Mouse (Mus musculus): Measurements from ENCODE around the gene Ncbp2. TPM values are rescaled to one million over a fixed set of nuclear protein-coding genes. Genes with fewer than 3 reads are reported as not detected.

Gene Ncbp2
- total and polyA plus RNA-seq, 2 experiments = 8.4 TPM

DNA sequence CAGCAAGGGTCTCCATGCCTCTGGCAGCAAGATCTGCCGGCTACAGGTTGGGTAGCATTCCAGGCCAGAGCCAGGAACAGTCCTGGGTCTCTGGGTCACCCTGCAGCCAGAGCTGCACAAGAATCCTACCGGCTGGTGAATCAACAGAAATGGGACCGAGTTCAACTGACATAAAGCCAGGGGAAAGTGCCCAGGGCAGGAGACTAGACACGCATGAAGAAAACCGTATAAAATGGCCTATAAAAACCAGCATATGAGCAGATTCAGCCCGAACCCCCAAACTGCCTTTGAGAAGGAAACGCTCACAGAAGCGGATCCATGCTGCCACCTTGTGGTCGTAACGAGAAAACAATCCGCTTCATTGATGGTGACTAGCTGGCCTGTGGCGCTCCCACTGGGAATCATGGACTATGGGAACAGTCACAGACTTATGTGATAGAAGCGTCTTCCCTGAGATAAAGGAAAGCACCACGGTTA lies 30.0 kb upstream of the Ncbp2 start:
- Histone ChIP-seq H3K4me1 (ENCODE audit: control insufficient read depth, insufficient read depth, low read length) (peaks cover 6% of the 10 kb centered on the region), H3K27me3 (ENCODE audit: control insufficient read depth, insufficient read depth, low read length) (no peaks in the 10 kb centered on the region), H3K27ac (replicated peaks; ENCODE audit: insufficient read depth, low read depth, low read length) (no peak overlapping the region), H3K9ac (ENCODE audit: low read depth, low read length) (peak overlapping the region; percentile 13; the same call in 1 of the 2 replicates), H3K79me2 (ENCODE audit: control insufficient read depth, insufficient read depth, low read length) (no peaks in the 10 kb centered on the region), H3K4me3 (ENCODE audit: insufficient read depth, low read depth, low read length) (no peak overlapping the region; the same call in 1 of the 2 replicates), H3K36me3 (ENCODE audit: control insufficient read depth, insufficient read depth, low read length) (no peaks in the 10 kb centered on the region)
- DNase-seq (ENCODE audit: extremely low read depth, low read depth, low spot score) = peak; percentile 53
- 3% methylated on average over 14 of the region's 14 CpGs for WGBS
- TF ChIP-seq CTCF (IDR thresholded peaks at IDR 0.05; ENCODE audit: low read depth, low read length) (peak; percentile 83), POLR2A (IDR thresholded peaks at IDR 0.05; ENCODE audit: extremely low read depth, insufficient read depth, low read length) (no peak)

DNA sequence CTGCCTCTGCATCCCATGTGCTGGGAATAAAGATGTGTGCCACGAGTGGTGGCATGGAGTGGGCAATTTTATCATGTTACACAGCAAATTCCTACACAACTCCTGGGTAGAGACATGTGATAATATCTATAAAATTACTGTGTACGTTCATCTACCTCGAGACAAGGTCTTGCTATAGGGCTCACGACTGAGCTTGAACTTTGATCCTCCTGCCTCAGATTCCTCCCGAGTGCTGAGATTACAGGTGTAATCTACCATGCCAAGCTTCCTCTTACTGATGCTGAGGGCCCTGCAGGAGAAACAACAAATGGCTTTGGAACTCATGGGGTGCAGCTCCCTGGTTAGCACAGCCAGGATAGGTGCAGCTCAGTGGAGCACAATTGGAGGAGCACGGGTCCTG lies 23.9 kb upstream of the Ncbp2 start:
- Histone ChIP-seq H3K4me3 (ENCODE audit: insufficient read depth, low read depth, low read length) (no peak overlapping the region), H3K9ac (ENCODE audit: low read depth, low read length) (no peak overlapping the region), H3K27me3 (ENCODE audit: control insufficient read depth, insufficient read depth, low read length) (no peaks in the 10 kb centered on the region), H3K27ac (replicated peaks; ENCODE audit: insufficient read depth, low read depth, low read length) (no peak overlapping the region), H3K79me2 (ENCODE audit: control insufficient read depth, insufficient read depth, low read length) (no peaks in the 10 kb centered on the region), H3K4me1 (ENCODE audit: control insufficient read depth, insufficient read depth, low read length) (no peaks in the 10 kb centered on the region), H3K36me3 (ENCODE audit: control insufficient read depth, insufficient read depth, low read length) (no peaks in the 10 kb centered on the region)
- TF ChIP-seq POLR2A (IDR thresholded peaks at IDR 0.05; ENCODE audit: extremely low read depth, insufficient read depth, low read length) (no peak), CTCF (IDR thresholded peaks at IDR 0.05; ENCODE audit: low read depth, low read length) (no peak)
- 81% methylated on average over 6 of the region's 6 CpGs for WGBS
- no peak for DNase-seq (ENCODE audit: extremely low read depth, low read depth, low spot score)

DNA sequence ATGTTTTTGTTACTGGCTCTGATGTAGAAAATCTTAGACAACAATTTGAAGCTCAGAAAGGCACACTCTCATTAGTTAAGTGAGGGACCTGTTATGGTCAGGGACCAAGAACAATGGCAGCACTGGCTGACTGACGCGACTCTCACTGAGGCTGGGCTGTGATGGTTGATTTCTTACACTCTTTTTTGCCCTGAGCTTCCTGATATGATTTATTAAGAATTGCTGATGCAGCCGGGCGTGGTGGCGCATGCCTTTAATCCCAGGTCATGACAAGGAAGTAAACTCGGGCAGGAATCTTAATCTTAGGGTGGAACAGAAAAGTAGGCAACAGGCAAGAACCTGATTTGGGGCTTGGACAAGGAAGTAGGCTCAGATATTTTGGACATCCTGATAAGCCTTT lies 22.2 kb upstream of the Ncbp2 start:
- H3K9ac ChIP-seq (ENCODE audit: low read depth, low read length) = no peak overlapping the region
- no peak for DNase-seq (ENCODE audit: extremely low read depth, low read depth, low spot score)
- no peak overlapping the region for H3K4me3 ChIP-seq (ENCODE audit: insufficient read depth, low read depth, low read length)
- WGBS = 79% methylated on average over 6 of the region's 6 CpGs
- no peak overlapping the region for H3K27ac ChIP-seq (replicated peaks; ENCODE audit: insufficient read depth, low read depth, low read length)
- H3K4me1 ChIP-seq (ENCODE audit: control insufficient read depth, insufficient read depth, low read length) = no peaks in the 10 kb centered on the region
- no peaks in the 10 kb centered on the region for H3K79me2 ChIP-seq (ENCODE audit: control insufficient read depth, insufficient read depth, low read length)
- no peaks in the 10 kb centered on the region for H3K36me3 ChIP-seq (ENCODE audit: control insufficient read depth, insufficient read depth, low read length)
- H3K27me3 ChIP-seq (ENCODE audit: control insufficient read depth, insufficient read depth, low read length) = no peaks in the 10 kb centered on the region
- TF ChIP-seq POLR2A (IDR thresholded peaks at IDR 0.05; ENCODE audit: extremely low read depth, insufficient read depth, low read length) = no peak
- TF ChIP-seq CTCF (IDR thresholded peaks at IDR 0.05; ENCODE audit: low read depth, low read length) = no peak

DNA sequence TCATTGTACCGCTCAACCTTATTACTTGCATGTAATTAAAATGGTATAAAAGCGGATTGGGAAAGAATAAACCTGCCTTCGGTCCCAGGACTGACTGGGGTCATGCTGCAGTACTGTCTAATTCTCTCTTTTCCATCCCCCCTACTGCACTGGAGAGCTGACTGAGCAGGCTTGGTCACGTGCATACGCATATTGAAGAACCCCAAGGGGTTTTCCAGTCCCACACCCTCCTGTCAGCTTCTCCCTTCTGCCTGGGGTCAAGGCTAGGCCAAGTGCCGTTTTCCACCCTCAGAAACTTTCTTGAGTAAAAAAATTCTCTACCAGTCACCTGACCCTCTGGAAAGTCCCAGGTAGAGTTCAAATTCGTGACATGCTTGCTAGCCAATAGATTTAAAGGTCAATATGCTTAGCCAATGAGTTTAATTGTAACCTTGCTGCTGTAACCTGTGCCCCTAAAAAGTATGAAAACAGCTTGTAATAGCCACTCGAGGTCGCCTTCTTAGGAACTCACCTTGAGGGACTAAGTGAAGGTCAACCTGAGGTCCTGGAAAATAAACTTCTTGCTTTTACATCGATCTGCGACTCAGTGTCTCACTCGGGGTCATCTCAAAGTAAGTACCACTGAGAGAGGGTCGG lies 21.6 kb upstream of the Ncbp2 start:
- WGBS = 84% methylated on average over 13 of the region's 13 CpGs
- TF ChIP-seq CTCF (IDR thresholded peaks at IDR 0.05; ENCODE audit: low read depth, low read length) (no peak), POLR2A (IDR thresholded peaks at IDR 0.05; ENCODE audit: extremely low read depth, insufficient read depth, low read length) (no peak)

DNA sequence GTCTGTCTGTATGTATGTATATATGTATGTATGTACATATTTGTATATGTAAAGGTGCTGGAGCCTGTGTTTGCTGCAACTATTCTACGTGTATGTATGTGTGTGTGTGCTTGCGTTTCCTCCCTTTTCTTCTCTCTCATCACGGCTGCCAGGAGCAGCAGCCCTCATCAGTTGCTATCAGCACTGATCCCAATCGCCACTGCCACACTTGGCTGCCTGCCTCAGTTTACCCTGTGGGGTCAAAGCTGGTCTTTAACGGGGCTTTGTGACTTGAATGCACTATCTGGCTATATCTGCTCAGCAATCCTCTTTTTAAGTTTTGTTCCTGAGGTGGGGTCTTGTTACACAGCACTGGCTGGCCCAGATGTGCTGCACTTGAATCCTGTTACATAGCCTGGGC lies 20.9 kb upstream of the Ncbp2 start:
- H3K4me3 ChIP-seq (ENCODE audit: insufficient read depth, low read depth, low read length) = no peak overlapping the region
- no peaks in the 10 kb centered on the region for H3K27me3 ChIP-seq (ENCODE audit: control insufficient read depth, insufficient read depth, low read length)
- no peak overlapping the region for H3K9ac ChIP-seq (ENCODE audit: low read depth, low read length)
- no peaks in the 10 kb centered on the region for H3K79me2 ChIP-seq (ENCODE audit: control insufficient read depth, insufficient read depth, low read length)
- TF ChIP-seq POLR2A (IDR thresholded peaks at IDR 0.05; ENCODE audit: extremely low read depth, insufficient read depth, low read length) = no peak
- no peak for TF ChIP-seq CTCF (IDR thresholded peaks at IDR 0.05; ENCODE audit: low read depth, low read length)
- H3K36me3 ChIP-seq (ENCODE audit: control insufficient read depth, insufficient read depth, low read length) = no peaks in the 10 kb centered on the region
- no peak for DNase-seq (ENCODE audit: extremely low read depth, low read depth, low spot score)
- no peaks in the 10 kb centered on the region for H3K4me1 ChIP-seq (ENCODE audit: control insufficient read depth, insufficient read depth, low read length)
- WGBS = 90% methylated on average over 5 of the region's 5 CpGs
- no peak overlapping the region for H3K27ac ChIP-seq (replicated peaks; ENCODE audit: insufficient read depth, low read depth, low read length)

More for the DNA sequence above, 21.6 kb upstream of the Ncbp2 start:
- no peaks in the 10 kb centered on the region for H3K4me1 ChIP-seq (ENCODE audit: control insufficient read depth, insufficient read depth, low read length)
- no peaks in the 10 kb centered on the region for H3K27me3 ChIP-seq (ENCODE audit: control insufficient read depth, insufficient read depth, low read length)
- DNase-seq (ENCODE audit: extremely low read depth, low read depth, low spot score) = no peak
- no peaks in the 10 kb centered on the region for H3K79me2 ChIP-seq (ENCODE audit: control insufficient read depth, insufficient read depth, low read length)
- no peaks in the 10 kb centered on the region for H3K36me3 ChIP-seq (ENCODE audit: control insufficient read depth, insufficient read depth, low read length)
- no peak overlapping the region for H3K4me3 ChIP-seq (ENCODE audit: insufficient read depth, low read depth, low read length)
- H3K27ac ChIP-seq (replicated peaks; ENCODE audit: insufficient read depth, low read depth, low read length) = no peak overlapping the region
- H3K9ac ChIP-seq (ENCODE audit: low read depth, low read length) = no peak overlapping the region

DNA sequence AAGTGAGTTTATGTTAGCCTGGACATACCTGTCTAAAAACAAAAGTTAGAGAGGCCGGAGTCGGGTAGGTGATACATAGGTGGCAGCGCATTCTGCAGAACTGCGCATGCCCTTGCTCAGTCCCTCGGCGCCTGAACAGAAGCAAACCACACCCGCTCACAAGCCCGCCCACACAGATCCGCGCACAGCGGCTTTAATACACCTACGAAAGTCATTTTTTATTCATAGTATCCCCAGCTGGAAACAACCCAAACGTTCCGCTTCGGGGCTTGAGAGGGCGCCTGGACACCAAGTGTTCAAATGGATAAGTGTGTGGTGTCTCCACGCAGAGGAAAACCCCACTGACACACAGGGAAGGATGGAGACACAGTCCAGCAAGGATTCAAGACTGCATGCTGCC lies 17.0 kb upstream of the Ncbp2 start:
- H3K36me3 ChIP-seq (ENCODE audit: control insufficient read depth, insufficient read depth, low read length) = no peaks in the 10 kb centered on the region
- H3K79me2 ChIP-seq (ENCODE audit: control insufficient read depth, insufficient read depth, low read length) = no peaks in the 10 kb centered on the region
- peaks cover 13% of the 10 kb centered on the region for H3K27me3 ChIP-seq (ENCODE audit: control insufficient read depth, insufficient read depth, low read length)
- H3K27ac ChIP-seq (replicated peaks; ENCODE audit: insufficient read depth, low read depth, low read length) = no peak overlapping the region
- H3K9ac ChIP-seq (ENCODE audit: low read depth, low read length) = no peak overlapping the region
- no peak overlapping the region for H3K4me3 ChIP-seq (ENCODE audit: insufficient read depth, low read depth, low read length)
- TF ChIP-seq POLR2A (IDR thresholded peaks at IDR 0.05; ENCODE audit: extremely low read depth, insufficient read depth, low read length) (no peak), CTCF (IDR thresholded peaks at IDR 0.05; ENCODE audit: low read depth, low read length) (no peak)
- DNase-seq (ENCODE audit: extremely low read depth, low read depth, low spot score) = no peak
- H3K4me1 ChIP-seq (ENCODE audit: control insufficient read depth, insufficient read depth, low read length) = peaks cover 7% of the 10 kb centered on the region
- 77% methylated on average over 17 of the region's 17 CpGs for WGBS

Measured in liver, adult 2 months (tissue).